Mouse (Mus musculus) erythroblast, adult 5-6 weeks (primary cell): ENCODE measurements around the gene Sall2. TPM values are rescaled to one million over a fixed set of nuclear protein-coding genes. Genes with fewer than 3 reads are reported as not detected.
"Not testable (repeated sequence)": the region's sequence is repeated elsewhere in the genome, so short reads cannot be mapped to it uniquely, and the experiment has no call there.

Experiments
- ATAC-seq: replicated peaks from 2 replicates; pipeline ENCODE4 v1.8.0; 2016; ENCODE audit warnings: moderate number of reproducible peaks, mild to moderate bottlenecking, moderate TSS enrichment, inconsistent platforms; ENCODE audit not compliant: poor library complexity, low FRiP score, severe bottlenecking
- total RNA-seq, 2 experiments: library from RNA; stranded (forward) in 1 of 2; stranded (reverse) in 1 of 2; fragments of 150-400 nt in 1 of 2; fragments of 200-764, 138-1000 nt in 1 of 2; gene quantifications; 2 replicates each; pipeline versions ENCODE4 v1.2.3 to v1.2.4; 2015 to 2017; ENCODE audit warnings: low replicate concordance in 2 of 2

Sall2 gene
- total RNA-seq, 2 experiments from 2014 or later: 0.26 TPM; not detected in 1

GRCm38 (mm10) chr14:52304644-52305271 lies 23.8 kb downstream of the Sall2 start, which contains the start of gene Mettl3:
Gene Mettl3 (minus strand): TSS chr14:52305128.
- peak; percentile 96 for ATAC-seq

- ATAC-seq: not testable (repeated sequence)
These were observed 25.0 kb downstream of the Sall2 start for GRCm38 (mm10) chr14:52303517-52303916.

- ATAC-seq: peak; percentile 79
These were observed 32.9 kb downstream of the Sall2 start for GRCm38 (mm10) chr14:52295558-52296264.

GRCm38 (mm10) chr14:52284191-52284590 lies 44.4 kb downstream of the Sall2 start:
- ATAC-seq: no peak

GRCm38 (mm10) chr14:52283629-52284028 lies 44.9 kb downstream of the Sall2 start:
- no peak for ATAC-seq

GRCm38 (mm10) chr14:52279747-52280120 lies 48.8 kb downstream of the Sall2 start:
- ATAC-seq: peak; percentile 18; the same call in 1 of the 2 replicates

GRCm38 (mm10) chr14:52278932-52279746 lies 49.4 kb downstream of the Sall2 start, which contains the start of the genes Tox4 and Rab2b:
Gene Tox4 (plus strand): TSS chr14:52279146.
Gene Rab2b (minus strand): TSS chr14:52279545.
- ATAC-seq: peak; percentile 94

- ATAC-seq: no peak
These were observed 51.4 kb downstream of the Sall2 start for GRCm38 (mm10) chr14:52277210-52277609.

- ATAC-seq: no peak
These were observed 55.8 kb downstream of the Sall2 start for GRCm38 (mm10) chr14:52272781-52273180.

Other genes with a start within 250 kb of the Sall2 start
- gene Hnrnpc, start 224.7 kb downstream of the Sall2 start, total RNA-seq (2015; ENCODE audit: low replicate concordance): 143 and 152 TPM in 2 replicates
- 197 and 275 TPM in 2 replicates for gene Hnrnpc, start 224.7 kb downstream of the Sall2 start, total RNA-seq (2017; ENCODE audit: low replicate concordance)
- gene Rpgrip1, start 218.1 kb downstream of the Sall2 start, total RNA-seq (2015; ENCODE audit: low replicate concordance): 1.3 TPM in 1 of 2 replicates, not detected in the other
- gene Rpgrip1, start 218.1 kb downstream of the Sall2 start, total RNA-seq (2017; ENCODE audit: low replicate concordance): 3.2 and 4.6 TPM in 2 replicates
- gene Supt16, start 131.3 kb downstream of the Sall2 start, total RNA-seq (2015; ENCODE audit: low replicate concordance): 30.0 and 32.0 TPM in 2 replicates
- 76.2 and 103 TPM in 2 replicates for gene Supt16, start 131.3 kb downstream of the Sall2 start, total RNA-seq (2017; ENCODE audit: low replicate concordance)
- 21.1 and 51.1 TPM in 2 replicates for gene Chd8, start 71.0 kb downstream of the Sall2 start, total RNA-seq (2015; ENCODE audit: low replicate concordance)
- 22.7 and 42.8 TPM in 2 replicates for gene Chd8, start 71.0 kb downstream of the Sall2 start, total RNA-seq (2017; ENCODE audit: low replicate concordance)
- gene Tox4, start 49.6 kb downstream of the Sall2 start, total RNA-seq (2015; ENCODE audit: low replicate concordance): 16.3 and 16.9 TPM in 2 replicates
- gene Tox4, start 49.6 kb downstream of the Sall2 start, total RNA-seq (2017; ENCODE audit: low replicate concordance): 11.3 and 16.0 TPM in 2 replicates
- 6.7 and 10.8 TPM in 2 replicates for gene Rab2b, start 49.2 kb downstream of the Sall2 start, total RNA-seq (2015; ENCODE audit: low replicate concordance)
- gene Rab2b, start 49.2 kb downstream of the Sall2 start, total RNA-seq (2017; ENCODE audit: low replicate concordance): 1.3 and 4.3 TPM in 2 replicates
- 6.7 and 22.4 TPM in 2 replicates for gene Mettl3, start 23.6 kb downstream of the Sall2 start, total RNA-seq (2015; ENCODE audit: low replicate concordance)
- 7.2 and 13.8 TPM in 2 replicates for gene Mettl3, start 23.6 kb downstream of the Sall2 start, total RNA-seq (2017; ENCODE audit: low replicate concordance)
- gene Olfr1513, start 27.6 kb upstream of the Sall2 start, total RNA-seq (2015; ENCODE audit: low replicate concordance): not detected in 2 replicates
- not detected in 2 replicates for gene Olfr1513, start 27.6 kb upstream of the Sall2 start, total RNA-seq (2017; ENCODE audit: low replicate concordance)
- not detected in 2 replicates for gene Olfr1512, start 50.4 kb upstream of the Sall2 start, total RNA-seq (2015; ENCODE audit: low replicate concordance)
- not detected in 2 replicates for gene Olfr1512, start 50.4 kb upstream of the Sall2 start, total RNA-seq (2017; ENCODE audit: low replicate concordance)
- not detected in 2 replicates for gene Olfr1511, start 68.6 kb upstream of the Sall2 start, total RNA-seq (2015; ENCODE audit: low replicate concordance)
- not detected in 2 replicates for gene Olfr1511, start 68.6 kb upstream of the Sall2 start, total RNA-seq (2017; ENCODE audit: low replicate concordance)
- not detected in 2 replicates for gene Olfr1510, start 85.6 kb upstream of the Sall2 start, total RNA-seq (2015; ENCODE audit: low replicate concordance)
- gene Olfr1510, start 85.6 kb upstream of the Sall2 start, total RNA-seq (2017; ENCODE audit: low replicate concordance): not detected in 2 replicates
- gene Olfr1509, start 114.2 kb upstream of the Sall2 start, total RNA-seq (2015; ENCODE audit: low replicate concordance): not detected in 2 replicates
- gene Olfr1509, start 114.2 kb upstream of the Sall2 start, total RNA-seq (2017; ENCODE audit: low replicate concordance): not detected in 2 replicates
- gene Olfr1508, start 138.7 kb upstream of the Sall2 start, total RNA-seq (2015; ENCODE audit: low replicate concordance): not detected in 2 replicates
- not detected in 2 replicates for gene Olfr1508, start 138.7 kb upstream of the Sall2 start, total RNA-seq (2017; ENCODE audit: low replicate concordance)
- not detected in 2 replicates for gene Olfr1507, start 167.0 kb upstream of the Sall2 start, total RNA-seq (2015; ENCODE audit: low replicate concordance)
- gene Olfr1507, start 167.0 kb upstream of the Sall2 start, total RNA-seq (2017; ENCODE audit: low replicate concordance): not detected in 2 replicates